In the genomic region with DNA sequence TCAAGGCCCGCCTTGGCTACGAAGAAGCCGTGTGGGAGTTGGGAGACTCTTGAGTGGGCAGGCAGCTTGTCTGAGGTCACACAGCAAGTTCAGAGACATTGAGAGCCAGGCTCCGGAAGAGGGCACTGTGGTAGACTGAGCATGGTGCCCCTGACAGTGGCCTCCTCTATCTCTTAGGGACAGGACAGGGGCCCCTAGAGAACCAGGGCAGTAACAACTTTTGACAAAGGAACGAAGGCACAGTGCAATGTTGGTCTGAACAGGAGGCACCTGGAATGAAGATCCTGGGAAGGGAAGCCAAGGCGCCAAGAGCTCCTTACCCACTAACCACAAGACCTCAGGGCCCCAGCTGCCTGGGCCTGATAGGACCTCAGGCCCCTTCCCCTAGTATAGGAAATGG, we compare ENCODE assay signal across 10 mouse cellular contexts. TPM values are rescaled to one million over a fixed set of nuclear protein-coding genes. Genes with fewer than 3 reads are reported as not detected.
DNase-seq lines count a peak whose midpoint lies in the region; ATAC-seq and TF ChIP-seq lines count a peak whose summit lies in the region.
"Had no signal": no experiment of that assay in that cellular context is flagged by ENCODE, and none has a peak within 500 bp of the region (broad histone marks: within the 10 kb centered on the region; RNA-seq: fewer than 3 reads in every experiment).

No protein-coding gene starts in this region.

- peaks cover 0 to 12% of the 10 kb centered on the region in 2 experiments; a peak in 3 of 4 replicates for H3K4me1 ChIP-seq in MEL (ENCODE audit: control insufficient read depth in 1 of 2, insufficient read depth in 2 of 2, low read length in 2 of 2)
- peaks cover 80% of the 10 kb centered on the region for H3K4me1 ChIP-seq in hindbrain, embryonic 13.5 days (replicated peaks)
- H3K4me1 ChIP-seq in neural tube, embryonic 12.5 days, result peaks cover 55% of the 10 kb centered on the region

- no peak for ATAC-seq in hindbrain, embryonic 13.5 days (ENCODE audit: low FRiP score)
- no peak for ATAC-seq in neural tube, embryonic 12.5 days (ENCODE audit: low FRiP score, low read depth)

- H3K36me3 ChIP-seq in MEL (ENCODE audit: control insufficient read depth in 1 of 2, insufficient read depth in 2 of 2, low read length in 2 of 2), result peaks cover 0 to 2% of the 10 kb centered on the region in 2 experiments; a peak in 2 of 4 replicates
- no peaks in the 10 kb centered on the region for H3K36me3 ChIP-seq in hindbrain, embryonic 13.5 days
- H3K36me3 ChIP-seq in neural tube, embryonic 12.5 days, result no peaks in the 10 kb centered on the region
- H3K36me3 ChIP-seq: embryonic facial prominence, embryonic 13.5 days had no signal

- DNase-seq in heart, adult 11 months, result peak; percentile 94
- DNase-seq in heart, postnatal 36 days, result no peak
- DNase-seq in MEL (ENCODE audit: low read depth, low spot score), result peak; percentile 70
- no peak for DNase-seq in gastrocnemius, adult 18-20 months (ENCODE audit: low spot score)
- DNase-seq in right cerebral cortex, postnatal 10 days (ENCODE audit: low spot score in 2 of 2), result no peak
- DNase-seq in urinary bladder, postnatal 36 days (ENCODE audit: low spot score in 2 of 2), result no peak

- peak overlapping the region; percentile 50 for H3K27ac ChIP-seq in MEL (ENCODE audit: control insufficient read depth, low read depth, low read length)
- H3K27ac ChIP-seq in hindbrain, embryonic 13.5 days, result peak overlapping the region; percentile 77; the same call in 1 of the 2 replicates
- H3K27ac ChIP-seq in neural tube, embryonic 12.5 days, result no peak overlapping the region
- H3K27ac ChIP-seq: embryonic facial prominence, embryonic 13.5 days; macrophage had no signal

- peak in 2 of 3 experiments; percentile 42 to 44; a peak in 4 of 6 replicates for TF ChIP-seq CTCF in MEL (IDR thresholded peaks at IDR 0.05 in 2 of 3, conservative IDR thresholded peaks at IDR 0.05 in 1 of 3; ENCODE audit: control insufficient read depth in 1 of 3, insufficient read depth in 1 of 3, low read depth in 2 of 3, low read length in 3 of 3, poor library complexity in 1 of 3, severe bottlenecking in 1 of 3)

- peak overlapping the region; percentile 38 for H3K4me2 ChIP-seq in hindbrain, embryonic 13.5 days
- H3K4me2 ChIP-seq in neural tube, embryonic 12.5 days (replicated peaks), result peak overlapping the region; percentile 47

- H3K9me3 ChIP-seq in MEL (replicated peaks; ENCODE audit: insufficient read depth, low read length), result no peaks in the 10 kb centered on the region
- no peaks in the 10 kb centered on the region for H3K9me3 ChIP-seq in hindbrain, embryonic 13.5 days
- no peaks in the 10 kb centered on the region for H3K9me3 ChIP-seq in neural tube, embryonic 12.5 days
- H3K9me3 ChIP-seq: embryonic facial prominence, embryonic 13.5 days had no signal

- peaks cover 3% of the 10 kb centered on the region for H3K79me2 ChIP-seq in MEL (ENCODE audit: control insufficient read depth, insufficient read depth, low read length, poor library complexity)

- H3K9ac ChIP-seq in MEL (ENCODE audit: control insufficient read depth, low read depth, low read length, poor library complexity, severe bottlenecking), result peak overlapping the region; percentile 67
- H3K9ac ChIP-seq in hindbrain, embryonic 13.5 days, result peak overlapping the region; percentile 46; the same call in 1 of the 2 replicates
- H3K9ac ChIP-seq in neural tube, embryonic 12.5 days, result no peak overlapping the region
- H3K9ac ChIP-seq: embryonic facial prominence, embryonic 13.5 days had no signal

- H3K4me3 ChIP-seq in MEL (ENCODE audit: control insufficient read depth in 1 of 2, insufficient read depth in 1 of 2, low read depth in 2 of 2, low read length in 2 of 2), result peak overlapping the region; percentile 56 to 83
- 0 out of 2 replicates have a peak overlapping the region, but pooled peaks have one; percentile 3 for H3K4me3 ChIP-seq in hindbrain, embryonic 13.5 days
- H3K4me3 ChIP-seq in neural tube, embryonic 12.5 days, result peak overlapping the region; percentile 18
- H3K4me3 ChIP-seq: embryonic facial prominence, embryonic 13.5 days had no signal

- H3K27me3 ChIP-seq in MEL (ENCODE audit: control insufficient read depth in 1 of 2, insufficient read depth in 2 of 2, low read length in 2 of 2), result no peaks in the 10 kb centered on the region
- H3K27me3 ChIP-seq in hindbrain, embryonic 13.5 days, result no peaks in the 10 kb centered on the region
- no peaks in the 10 kb centered on the region for H3K27me3 ChIP-seq in neural tube, embryonic 12.5 days (replicated peaks)
- H3K27me3 ChIP-seq: embryonic facial prominence, embryonic 13.5 days had no signal

- intact Hi-C loops in heart, postnatal 36 days (cut with DNase I), result no loop called here

- peak in 1 of 2 experiments; percentile 31; a peak in 1 of 4 replicates for TF ChIP-seq EP300 in MEL (IDR thresholded peaks at IDR 0.05; ENCODE audit: low read depth in 1 of 2, low read length in 2 of 2)

- TF ChIP-seq RAD21 in MEL (IDR thresholded peaks at IDR 0.05; ENCODE audit: low read depth, low read length), result no peak

- no peak for TF ChIP-seq POLR2A in MEL (IDR thresholded peaks at IDR 0.05; ENCODE audit: control insufficient read depth in 1 of 2, insufficient read depth in 1 of 2, low read depth in 1 of 2, low read length in 2 of 2, poor library complexity in 1 of 2)

- WGBS in hindbrain, embryonic 13.5 days, result 86% methylated on average over 6 of the region's 6 CpGs
- WGBS in neural tube, embryonic 12.5 days, result 88% methylated on average over 6 of the region's 6 CpGs

TF ChIP-seq in MEL, 35 proteins besides CTCF, POLR2A, EP300 and RAD21:
- TF ChIP-seq UBTF (IDR thresholded peaks at IDR 0.05; ENCODE audit: borderline replicate concordance, insufficient read depth, low read depth, low read length) (no peak), SIN3A (IDR thresholded peaks at IDR 0.05; ENCODE audit: low read length) (peak; percentile 17; the same call in 1 of the 2 replicates), ETS1 (IDR thresholded peaks at IDR 0.05; ENCODE audit: low read depth, low read length) (0 out of 2 replicates have a peak, but pooled peaks have one; percentile 42), TCF12 (IDR thresholded peaks at IDR 0.05; ENCODE audit: low read depth, low read length) (peak; percentile 41; the same call in 1 of the 2 replicates), TAL1 (IDR thresholded peaks at IDR 0.05; ENCODE audit: low read length) (peak; percentile 85)

RNA-seq across cellular contexts. Expression of gene Adgrg1, which starts 10.5 kb away (rescaled TPM):
- 10 to 100 TPM; 42.5 to 62.0 TPM for total RNA-seq in heart, postnatal 36 days (2021)
- 4.2 and 7.2 TPM in 2 replicates for total RNA-seq in MEL (2012; rRNA removed)
- polyA plus RNA-seq in MEL (2012; ENCODE audit: insufficient read depth in 1 of 2, insufficient read length in 2 of 2, low read depth in 1 of 2, low replicate concordance in 2 of 2, missing spikeins in 1 of 2), result 10 to 100 TPM in 1 of 2 experiments, not detected in 1; 33.2 TPM
- 158 and 162 TPM in 2 replicates for polyA plus RNA-seq in hindbrain, embryonic 13.5 days (2015; fragmentation: Nextera tagmentation; extraction: Ambion mirVana)
- polyA plus RNA-seq in neural tube, embryonic 12.5 days (2016; fragmentation: Nextera tagmentation; extraction: Ambion mirVana), result 177 and 208 TPM in 2 replicates
- 10 to 100 TPM; 19.8 to 24.3 TPM for total RNA-seq in gastrocnemius, adult 18-20 months (2021)

RNA-seq across cellular contexts. Expression of gene Adgrg3, which starts 32.5 kb away (rescaled TPM):
- total RNA-seq in heart, postnatal 36 days (2021), result 1 to 10 TPM; 1.9 to 2.1 TPM
- not detected in 2 replicates for total RNA-seq in MEL (2012; rRNA removed)
- polyA plus RNA-seq in MEL (2012; ENCODE audit: insufficient read depth in 1 of 2, insufficient read length in 2 of 2, low read depth in 1 of 2, low replicate concordance in 2 of 2, missing spikeins in 1 of 2), result under 1 TPM in 1 of 2 experiments, not detected in 1; 0.08 TPM
- polyA plus RNA-seq in hindbrain, embryonic 13.5 days (2015; fragmentation: Nextera tagmentation; extraction: Ambion mirVana), result 1.3 and 1.6 TPM in 2 replicates
- 2.4 and 2.6 TPM in 2 replicates for polyA plus RNA-seq in neural tube, embryonic 12.5 days (2016; fragmentation: Nextera tagmentation; extraction: Ambion mirVana)
- under 1 TPM; 0.26 to 0.80 TPM for total RNA-seq in gastrocnemius, adult 18-20 months (2021)

Comparison
In these comparisons a context has a peak if more than half of its experiments do, and no peak if none do; other contexts are left out.
1. DNase-seq: peak in heart, adult 11 months (single experiment) and MEL (single experiment); none in heart, postnatal 36 days (0 of 2), gastrocnemius, adult 18-20 months (single experiment), right cerebral cortex, postnatal 10 days (0 of 2) and urinary bladder, postnatal 36 days (0 of 2).
2. H3K4me3 ChIP-seq: peak in every context shown above with its lines; median percentile 70 in MEL; 18 in neural tube, embryonic 12.5 days; 3 in hindbrain, embryonic 13.5 days.